Mouse (Mus musculus) intestine, embryonic 16.5 days (tissue): Measurements from ENCODE around the gene Gm21972. TPM values are rescaled to one million over a fixed set of nuclear protein-coding genes. Genes with fewer than 3 reads are reported as not detected.

Experiments used
- ATAC-seq: fragments of 200-750 bp; cut with Nextera tagmentation; 2 replicates; pipeline ENCODE4 v1.8.0; 2017; ENCODE audit warnings: moderate TSS enrichment, moderate library complexity
- H3K27ac ChIP-seq: fragments of 300-500 bp; sonication (generic); 2 replicates; pipeline ENCODE4 v1.5.1; 2014; ENCODE audit warnings: mild to moderate bottlenecking, low read length
- H3K27me3 ChIP-seq: fragments of 300-500 bp; sonication (generic); replicated peaks from 2 replicates; pipeline ENCODE4 v1.6.1; 2014; ENCODE audit warnings: low read length, control low read depth, mixed read lengths; ENCODE audit not compliant: control insufficient read depth, insufficient read depth
- H3K36me3 ChIP-seq: fragments of 300-500 bp; sonication (generic); 2 replicates; pipeline ENCODE4 v1.6.1; 2014; ENCODE audit warnings: low read length, control low read depth; ENCODE audit not compliant: control insufficient read depth, insufficient read depth
- H3K4me1 ChIP-seq: fragments of 300-500 bp; sonication (generic); 2 replicates; pipeline ENCODE4 v1.6.1; 2014; ENCODE audit warnings: low read length, control low read depth, mixed read lengths; ENCODE audit not compliant: control insufficient read depth, insufficient read depth
- H3K4me2 ChIP-seq: fragments of 300-500 bp; sonication (generic); 2 replicates; pipeline ENCODE4 v1.6.1; 2014; ENCODE audit warnings: low read depth, low read length, control low read depth
- H3K4me3 ChIP-seq: fragments of 300-500 bp; sonication (generic); 2 replicates; pipeline ENCODE4 v1.5.1; 2014; ENCODE audit warnings: mild to moderate bottlenecking, low read length
- H3K9ac ChIP-seq: fragments of 300-500 bp; sonication (generic); 2 replicates; pipeline ENCODE4 v1.6.1; 2014; ENCODE audit warnings: low read depth, low read length
- H3K9me3 ChIP-seq: fragments of 300-500 bp; sonication (generic); 2 replicates; pipeline ENCODE4 v1.6.1; 2016; ENCODE audit warnings: low read length, control low read depth; ENCODE audit not compliant: control insufficient read depth
- WGBS: fragments of 180-500 bp; shearing (Covaris S2); extraction: QIAGEN DNeasy Blood & Tissue Kit; methylation state at CpG from one replicate; pipeline ENCODE4 v1.1.7; 2014; 5-methylcytosine and 5-hydroxymethylcytosine counted together
- polyA plus RNA-seq: library from polyadenylated mRNA; unstranded; fragments of >200 nt; fragmentation: Nextera tagmentation; extraction: Ambion mirVana; gene quantifications from 2 replicates; pipeline ENCODE4 v1.2.1, GENCODE M21; 2015

The Gm21972 gene
- not detected in 2 replicates for polyA plus RNA-seq

GRCm38 (mm10) chr1:86133337-86133736 is at the start of gene Gm21972:
TSS of gene Gm21972 (plus strand) at chr1:86133637.
- ATAC-seq: no peak
- Histone ChIP-seq H3K27ac (no peak within 1 kb of the TSS), H3K9ac (no peak within 1 kb of the TSS), H3K36me3 (peaks cover 6% of the 10 kb centered on the region), H3K4me1 (no peaks in the 10 kb centered on the region), H3K4me3 (no peak within 1 kb of the TSS), H3K9me3 (no peaks in the 10 kb centered on the region), H3K27me3 (no peaks in the 10 kb centered on the region), H3K4me2 (no peak within 1 kb of the TSS)
- 93% methylated on average over 4 of the region's 4 CpGs for WGBS

GRCm38 (mm10) chr1:86094413-86094812 is 39.0 kb upstream of the Gm21972 start:
- H3K27me3 ChIP-seq: no peaks in the 10 kb centered on the region
- no peak for ATAC-seq
- H3K36me3 ChIP-seq: 0 out of 2 replicates have a peak, but pooled peaks cover 7% of the 10 kb centered on the region
- WGBS: 83% methylated on average over 7 of the region's 7 CpGs
- H3K27ac ChIP-seq: no peak overlapping the region
- no peaks in the 10 kb centered on the region for H3K4me1 ChIP-seq
- no peak overlapping the region for H3K4me3 ChIP-seq
- H3K9ac ChIP-seq: no peak overlapping the region
- H3K4me2 ChIP-seq: no peak overlapping the region
- no peaks in the 10 kb centered on the region for H3K9me3 ChIP-seq

DNA sequence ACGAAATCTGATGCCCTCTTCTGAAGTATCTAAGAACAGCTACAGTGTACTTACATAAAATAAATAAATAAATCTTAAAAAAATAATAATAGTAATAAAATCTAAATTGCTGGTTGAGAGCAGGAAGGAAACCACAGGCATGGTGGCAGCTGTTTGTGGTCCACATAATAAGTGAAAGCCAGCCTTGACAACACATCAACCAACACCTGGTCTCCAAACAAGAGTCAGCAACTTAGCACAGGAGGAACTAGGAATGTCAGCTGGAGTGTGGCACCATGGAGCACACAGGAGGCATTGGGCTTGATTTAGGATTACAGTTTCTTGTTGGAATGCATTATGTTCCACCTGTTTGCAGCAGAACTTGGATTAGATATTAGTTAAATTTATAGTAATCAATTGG is 28.4 kb upstream of the Gm21972 start:
- Histone ChIP-seq H3K27me3 (no peaks in the 10 kb centered on the region), H3K4me2 (no peak overlapping the region), H3K9ac (no peak overlapping the region), H3K27ac (no peak overlapping the region), H3K9me3 (no peaks in the 10 kb centered on the region), H3K4me1 (no peaks in the 10 kb centered on the region), H3K4me3 (no peak overlapping the region), H3K36me3 (peaks cover 3% of the 10 kb centered on the region; the same call in 1 of the 2 replicates)
- WGBS: 95% methylated on average over 1 of the region's 1 CpGs
- no peak for ATAC-seq

DNA sequence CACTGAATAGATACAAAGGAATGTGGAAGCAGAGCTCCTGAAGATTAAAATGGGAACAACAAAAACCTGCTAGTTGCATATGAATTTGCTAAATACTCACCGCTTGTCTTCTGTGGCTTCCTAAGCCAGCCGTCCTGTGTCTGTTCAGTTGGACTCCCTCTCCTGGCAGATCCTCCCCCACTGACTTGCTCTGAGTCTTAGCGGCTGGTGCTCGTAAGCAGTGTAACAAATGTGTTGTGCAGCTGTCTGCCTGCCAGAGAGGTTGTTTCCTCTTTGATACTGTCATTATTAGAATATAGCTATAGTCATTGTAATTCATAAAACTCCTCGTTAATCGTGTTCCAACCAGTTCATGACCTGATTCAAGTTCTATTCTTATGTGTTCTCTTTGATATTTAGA is 21.7 kb upstream of the Gm21972 start, which contains the start of gene Htr2b:
Gene Htr2b, minus strand, starts transcription at position 192 of the 400 bp plus-strand sequence.
- Histone ChIP-seq H3K27me3 (no peaks in the 10 kb centered on the region), H3K4me3 (no peak within 1 kb of the TSS), H3K4me1 (0 out of 2 replicates have a peak, but pooled peaks cover 2% of the 10 kb centered on the region), H3K27ac (no peak within 1 kb of the TSS), H3K9me3 (no peaks in the 10 kb centered on the region), H3K4me2 (no peak within 1 kb of the TSS), H3K9ac (no peak within 1 kb of the TSS), H3K36me3 (no peaks in the 10 kb centered on the region)
- peak; percentile 71; the same call in 1 of the 2 replicates for ATAC-seq
- WGBS: 47% methylated on average over 6 of the region's 6 CpGs

- H3K4me2 ChIP-seq: no peak overlapping the region
- no peak overlapping the region for H3K9ac ChIP-seq
- H3K36me3 ChIP-seq: no peaks in the 10 kb centered on the region
- 0 out of 2 replicates have a peak, but pooled peaks cover 2% of the 10 kb centered on the region for H3K4me1 ChIP-seq
- H3K9me3 ChIP-seq: no peaks in the 10 kb centered on the region
- no peak for ATAC-seq
- no peaks in the 10 kb centered on the region for H3K27me3 ChIP-seq
- no peak overlapping the region for H3K4me3 ChIP-seq
- 87% methylated on average over 3 of the region's 3 CpGs for WGBS
- no peak overlapping the region for H3K27ac ChIP-seq
Observed at GRCm38 (mm10) chr1:86114141-86114540, 19.3 kb upstream of the Gm21972 start.

DNA sequence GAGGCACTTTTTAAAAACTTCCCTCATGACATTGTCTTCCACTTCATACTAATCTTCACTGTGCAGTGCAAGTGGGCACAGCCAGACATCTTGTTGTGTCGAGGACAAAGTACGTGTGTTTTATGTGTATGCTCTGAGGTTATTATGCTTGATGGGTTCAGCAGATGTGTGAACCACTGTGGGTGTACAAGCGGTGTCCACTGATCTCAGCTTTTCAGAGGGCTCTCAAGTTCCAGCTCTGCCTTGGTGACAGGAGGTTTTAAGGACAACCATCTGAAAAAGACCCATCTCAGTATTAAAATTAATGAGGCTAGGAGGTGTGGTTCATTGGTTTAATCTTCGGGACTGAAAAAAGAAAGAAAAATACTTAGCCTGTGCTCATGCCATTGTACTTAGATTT is 13.9 kb upstream of the Gm21972 start:
- no peaks in the 10 kb centered on the region for H3K9me3 ChIP-seq
- H3K27me3 ChIP-seq: no peaks in the 10 kb centered on the region
- WGBS: 88% methylated on average over 4 of the region's 4 CpGs
- ATAC-seq: no peak
- H3K4me1 ChIP-seq: no peaks in the 10 kb centered on the region
- H3K36me3 ChIP-seq: no peaks in the 10 kb centered on the region
- no peak overlapping the region for H3K27ac ChIP-seq
- no peak overlapping the region for H3K4me2 ChIP-seq
- H3K9ac ChIP-seq: no peak overlapping the region
- H3K4me3 ChIP-seq: no peak overlapping the region

GRCm38 (mm10) chr1:86126036-86126435 is 7.4 kb upstream of the Gm21972 start:
- no peaks in the 10 kb centered on the region for H3K4me1 ChIP-seq
- no peaks in the 10 kb centered on the region for H3K9me3 ChIP-seq
- H3K27me3 ChIP-seq: no peaks in the 10 kb centered on the region
- WGBS: 94% methylated on average over 2 of the region's 2 CpGs
- H3K9ac ChIP-seq: no peak overlapping the region
- no peak overlapping the region for H3K27ac ChIP-seq
- H3K4me3 ChIP-seq: no peak overlapping the region
- H3K4me2 ChIP-seq: no peak overlapping the region
- no peaks in the 10 kb centered on the region; the same call in none of the 2 replicates for H3K36me3 ChIP-seq
- no peak for ATAC-seq

GRCm38 (mm10) chr1:86135315-86135714 is 1.9 kb downstream of the Gm21972 start:
- Histone ChIP-seq H3K27ac (no peak overlapping the region), H3K36me3 (peaks cover 9% of the 10 kb centered on the region; the same call in 1 of the 2 replicates), H3K4me3 (no peak overlapping the region), H3K9ac (no peak overlapping the region), H3K27me3 (no peaks in the 10 kb centered on the region), H3K4me2 (no peak overlapping the region), H3K9me3 (no peaks in the 10 kb centered on the region), H3K4me1 (no peaks in the 10 kb centered on the region)
- no peak for ATAC-seq
- WGBS: 86% methylated on average over 6 of the region's 6 CpGs

GRCm38 (mm10) chr1:86141081-86141480 is 7.6 kb downstream of the Gm21972 start:
- WGBS: 77% methylated on average over 3 of the region's 3 CpGs
- Histone ChIP-seq H3K9me3 (no peaks in the 10 kb centered on the region), H3K4me1 (no peaks in the 10 kb centered on the region), H3K27me3 (no peaks in the 10 kb centered on the region), H3K4me3 (no peak overlapping the region), H3K27ac (no peak overlapping the region), H3K4me2 (no peak overlapping the region), H3K36me3 (peaks cover 3% of the 10 kb centered on the region; the same call in 1 of the 2 replicates), H3K9ac (no peak overlapping the region)
- no peak for ATAC-seq

- H3K4me3 ChIP-seq: no peak overlapping the region
- ATAC-seq: no peak
- no peaks in the 10 kb centered on the region for H3K27me3 ChIP-seq
- peaks cover 3% of the 10 kb centered on the region; the same call in 1 of the 2 replicates for H3K36me3 ChIP-seq
- no peaks in the 10 kb centered on the region for H3K9me3 ChIP-seq
- H3K4me2 ChIP-seq: no peak overlapping the region
- WGBS: 82% methylated on average over 4 of the region's 4 CpGs
- H3K9ac ChIP-seq: no peak overlapping the region
- no peak overlapping the region for H3K27ac ChIP-seq
- H3K4me1 ChIP-seq: no peaks in the 10 kb centered on the region
Observed at GRCm38 (mm10) chr1:86143165-86143564, 9.7 kb downstream of the Gm21972 start.
